18 mouse cellular contexts compared by ENCODE assay signal in the genomic region with DNA sequence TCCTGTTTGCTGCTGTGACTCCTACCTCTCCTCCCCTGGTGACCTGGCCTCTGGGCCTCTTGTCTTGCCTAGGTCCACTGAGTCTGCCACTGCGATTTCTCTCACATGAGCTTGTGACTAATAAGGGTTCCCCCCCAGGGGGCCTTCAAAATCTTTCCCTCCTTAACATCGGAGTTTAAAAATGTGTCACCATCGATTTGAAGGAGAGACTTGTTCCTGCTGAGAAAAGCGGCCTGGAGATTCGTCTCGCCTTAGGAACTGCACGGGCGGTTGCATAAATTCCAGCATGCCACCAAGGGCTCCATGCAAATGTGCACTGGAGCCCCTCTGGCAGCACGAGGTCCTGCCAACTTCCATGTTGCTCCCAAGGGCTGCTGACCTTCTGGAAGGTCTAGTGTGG. TPM values are rescaled to one million over a fixed set of nuclear protein-coding genes. Genes with fewer than 3 reads are reported as not detected.
DNase-seq lines count a peak whose midpoint lies in the region; ATAC-seq and TF ChIP-seq lines count a peak whose summit lies in the region.
"Had no signal": no experiment of that assay in that cellular context is flagged by ENCODE, and none has a peak within 500 bp of the region (broad histone marks: within the 10 kb centered on the region; RNA-seq: fewer than 3 reads in every experiment).

No protein-coding gene starts in this region.

- ATAC-seq in limb, embryonic 13.5 days (ENCODE audit: low FRiP score, low read depth) = no peak
- no peak for ATAC-seq in neural tube, embryonic 11.5 days (ENCODE audit: insufficient read depth, low FRiP score, low TSS enrichment)
- no peak for ATAC-seq in neural tube, embryonic 15.5 days (ENCODE audit: low FRiP score)
- ATAC-seq: forebrain, embryonic 14.5 days had no signal

- DNase-seq in kidney, adult 2 months = peak; percentile 46
- DNase-seq in kidney, postnatal 25 days = no peak
- no peak for DNase-seq in limb, embryonic 10.5 days (ENCODE audit: low spot score)
- DNase-seq in neural tube, embryonic 11.5 days (ENCODE audit: low spot score) = peak; percentile 13
- DNase-seq: adrenal gland, adult 2 months; adrenal gland, postnatal 25 days; cerebellum, adult 18-20 months; cerebellum, adult 9-11 months; cerebellum, postnatal 36 days; gastrocnemius, adult 2 months; gastrocnemius, postnatal 25 days had no signal

- no peak for TF ChIP-seq POLR2A in kidney, adult 2 months (IDR thresholded peaks at IDR 0.05; ENCODE audit: low read depth, low read length)

- H3K27me3 ChIP-seq in kidney, adult 2 months (replicated peaks; ENCODE audit: control insufficient read depth, insufficient read depth, low read length) = no peaks in the 10 kb centered on the region
- H3K27me3 ChIP-seq in limb, embryonic 13.5 days = peaks cover 17% of the 10 kb centered on the region
- H3K27me3 ChIP-seq in limb, embryonic 10.5 days (ENCODE audit: low read depth, poor library complexity, severe bottlenecking) = peaks cover 89% of the 10 kb centered on the region
- H3K27me3 ChIP-seq in neural tube, embryonic 11.5 days (ENCODE audit: control insufficient read depth, insufficient read depth, low read length) = peaks cover 21% of the 10 kb centered on the region
- peaks cover 24% of the 10 kb centered on the region for H3K27me3 ChIP-seq in neural tube, embryonic 15.5 days (replicated peaks)
- H3K27me3 ChIP-seq: embryonic facial prominence, embryonic 15.5 days had no signal

- 60% methylated on average over 9 of the region's 9 CpGs for WGBS in kidney, adult 2 months
- 60% methylated on average over 9 of the region's 9 CpGs for WGBS in limb, embryonic 13.5 days
- WGBS in limb, embryonic 10.5 days = 74% methylated on average over 9 of the region's 9 CpGs
- 54% methylated on average over 9 of the region's 9 CpGs for WGBS in neural tube, embryonic 11.5 days
- WGBS in neural tube, embryonic 15.5 days = 40% methylated on average over 9 of the region's 9 CpGs

- 0 out of 2 replicates have a peak overlapping the region, but pooled peaks have one; percentile 4 for H3K9ac ChIP-seq in limb, embryonic 13.5 days
- no peak overlapping the region for H3K9ac ChIP-seq in neural tube, embryonic 11.5 days (ENCODE audit: low read length)
- no peak overlapping the region for H3K9ac ChIP-seq in neural tube, embryonic 15.5 days (replicated peaks)
- H3K9ac ChIP-seq: embryonic facial prominence, embryonic 15.5 days; heart, embryonic 12.5 days had no signal

- no peaks in the 10 kb centered on the region for H3K9me3 ChIP-seq in limb, embryonic 13.5 days
- H3K9me3 ChIP-seq in limb, embryonic 10.5 days (replicated peaks) = no peaks in the 10 kb centered on the region
- H3K9me3 ChIP-seq in neural tube, embryonic 11.5 days (ENCODE audit: control insufficient read depth, low read length) = no peaks in the 10 kb centered on the region
- no peaks in the 10 kb centered on the region for H3K9me3 ChIP-seq in neural tube, embryonic 15.5 days (replicated peaks)
- H3K9me3 ChIP-seq: embryonic facial prominence, embryonic 15.5 days; forebrain, embryonic 10.5 days; heart, embryonic 12.5 days had no signal

- TF ChIP-seq CTCF in kidney, adult 2 months (conservative IDR thresholded peaks at IDR 0.05; ENCODE audit: insufficient read depth, insufficient read length, low read depth, low read length) = no peak

- H3K4me2 ChIP-seq in limb, embryonic 13.5 days (replicated peaks) = no peak overlapping the region
- no peak overlapping the region for H3K4me2 ChIP-seq in neural tube, embryonic 11.5 days (ENCODE audit: low read depth)
- no peak overlapping the region for H3K4me2 ChIP-seq in neural tube, embryonic 15.5 days
- H3K4me2 ChIP-seq: embryonic facial prominence, embryonic 15.5 days; heart, embryonic 12.5 days had no signal

- H3K27ac ChIP-seq in kidney, adult 2 months (ENCODE audit: insufficient read depth, low read depth, low read length) = peak overlapping the region; percentile 18; the same call in 1 of the 2 replicates
- H3K27ac ChIP-seq in limb, embryonic 13.5 days = no peak overlapping the region
- H3K27ac ChIP-seq in limb, embryonic 10.5 days = no peak overlapping the region
- no peak overlapping the region for H3K27ac ChIP-seq in neural tube, embryonic 11.5 days (ENCODE audit: low read depth, low read length)
- no peak overlapping the region for H3K27ac ChIP-seq in neural tube, embryonic 15.5 days (replicated peaks)
- H3K27ac ChIP-seq: embryonic facial prominence, embryonic 15.5 days; forebrain, embryonic 10.5 days; gastrocnemius, adult 2 months had no signal

- H3K36me3 ChIP-seq in kidney, adult 2 months (ENCODE audit: control insufficient read depth, insufficient read depth, low read length) = no peaks in the 10 kb centered on the region
- no peaks in the 10 kb centered on the region for H3K36me3 ChIP-seq in limb, embryonic 13.5 days
- no peaks in the 10 kb centered on the region for H3K36me3 ChIP-seq in limb, embryonic 10.5 days
- H3K36me3 ChIP-seq in neural tube, embryonic 11.5 days (ENCODE audit: control insufficient read depth, insufficient read depth, low read length) = no peaks in the 10 kb centered on the region
- H3K36me3 ChIP-seq in neural tube, embryonic 15.5 days = no peaks in the 10 kb centered on the region
- H3K36me3 ChIP-seq: embryonic facial prominence, embryonic 15.5 days; forebrain, embryonic 10.5 days; heart, embryonic 12.5 days had no signal

- no peaks in the 10 kb centered on the region for H3K4me1 ChIP-seq in kidney, adult 2 months (ENCODE audit: control insufficient read depth, insufficient read depth, low read length)
- H3K4me1 ChIP-seq in limb, embryonic 13.5 days = peaks cover 21% of the 10 kb centered on the region
- peaks cover 39% of the 10 kb centered on the region for H3K4me1 ChIP-seq in limb, embryonic 10.5 days
- H3K4me1 ChIP-seq in neural tube, embryonic 11.5 days (ENCODE audit: control insufficient read depth, insufficient read depth, low read length) = peaks cover 9% of the 10 kb centered on the region; the same call in 1 of the 2 replicates
- peaks cover 43% of the 10 kb centered on the region for H3K4me1 ChIP-seq in neural tube, embryonic 15.5 days

- no peak overlapping the region for H3K4me3 ChIP-seq in kidney, adult 2 months (ENCODE audit: insufficient read depth, low read depth, low read length)
- H3K4me3 ChIP-seq in limb, embryonic 13.5 days = no peak overlapping the region
- no peak overlapping the region for H3K4me3 ChIP-seq in limb, embryonic 10.5 days
- no peak overlapping the region for H3K4me3 ChIP-seq in neural tube, embryonic 11.5 days (ENCODE audit: low read depth, low read length)
- no peak overlapping the region for H3K4me3 ChIP-seq in neural tube, embryonic 15.5 days (replicated peaks)
- H3K4me3 ChIP-seq: embryonic facial prominence, embryonic 15.5 days; erythroblast, embryonic 14.5 days; forebrain, embryonic 10.5 days; gastrocnemius, adult 2 months; heart, embryonic 12.5 days had no signal

RNA-seq across cellular contexts. Expression of a gene that starts 21.1 kb away (rescaled TPM):
- 61.7 and 67.2 TPM in 2 replicates for polyA plus RNA-seq in kidney, adult 2 months (2012; rRNA removed)
- 12.3 and 13.3 TPM in 2 replicates for polyA plus RNA-seq in limb, embryonic 13.5 days (2015; fragmentation: Nextera tagmentation; extraction: Ambion mirVana)
- polyA plus RNA-seq in limb, embryonic 10.5 days (2016; fragmentation: Nextera tagmentation; extraction: Ambion mirVana) = 2.8 and 4.4 TPM in 2 replicates
- 3.2 and 3.3 TPM in 2 replicates for polyA plus RNA-seq in neural tube, embryonic 11.5 days (2014; fragmentation: Nextera tagmentation; extraction: Ambion mirVana)
- polyA plus RNA-seq in neural tube, embryonic 15.5 days (2015; fragmentation: Nextera tagmentation; extraction: Ambion mirVana) = 7.2 and 7.7 TPM in 2 replicates

RNA-seq across cellular contexts. Expression of a gene that starts 27.9 kb away (rescaled TPM):
- polyA plus RNA-seq in kidney, adult 2 months (2012; rRNA removed) = 23.1 and 25.1 TPM in 2 replicates
- 7.7 and 8.1 TPM in 2 replicates for polyA plus RNA-seq in limb, embryonic 13.5 days (2015; fragmentation: Nextera tagmentation; extraction: Ambion mirVana)
- polyA plus RNA-seq in limb, embryonic 10.5 days (2016; fragmentation: Nextera tagmentation; extraction: Ambion mirVana) = 0.54 and 1.6 TPM in 2 replicates
- polyA plus RNA-seq in neural tube, embryonic 11.5 days (2014; fragmentation: Nextera tagmentation; extraction: Ambion mirVana) = 6.6 and 7.5 TPM in 2 replicates
- 10.5 and 10.9 TPM in 2 replicates for polyA plus RNA-seq in neural tube, embryonic 15.5 days (2015; fragmentation: Nextera tagmentation; extraction: Ambion mirVana)
- polyA plus RNA-seq: erythroblast, embryonic 14.5 days had no signal

RNA-seq across cellular contexts. Expression of a gene that starts 37.9 kb away (rescaled TPM):
- polyA plus RNA-seq in kidney, adult 2 months (2012; rRNA removed) = 40.6 and 51.4 TPM in 2 replicates
- polyA plus RNA-seq in limb, embryonic 13.5 days (2015; fragmentation: Nextera tagmentation; extraction: Ambion mirVana) = 241 and 278 TPM in 2 replicates
- polyA plus RNA-seq in limb, embryonic 10.5 days (2016; fragmentation: Nextera tagmentation; extraction: Ambion mirVana) = 455 and 483 TPM in 2 replicates
- 423 and 425 TPM in 2 replicates for polyA plus RNA-seq in neural tube, embryonic 11.5 days (2014; fragmentation: Nextera tagmentation; extraction: Ambion mirVana)
- 210 and 232 TPM in 2 replicates for polyA plus RNA-seq in neural tube, embryonic 15.5 days (2015; fragmentation: Nextera tagmentation; extraction: Ambion mirVana)

RNA-seq across cellular contexts. Expression of a gene that starts 58.4 kb away (rescaled TPM):
- polyA plus RNA-seq in kidney, adult 2 months (2012; rRNA removed) = 5.2 and 9.2 TPM in 2 replicates
- polyA plus RNA-seq in limb, embryonic 13.5 days (2015; fragmentation: Nextera tagmentation; extraction: Ambion mirVana) = 7.6 and 8.4 TPM in 2 replicates
- 7.0 and 7.5 TPM in 2 replicates for polyA plus RNA-seq in limb, embryonic 10.5 days (2016; fragmentation: Nextera tagmentation; extraction: Ambion mirVana)
- 8.8 and 9.5 TPM in 2 replicates for polyA plus RNA-seq in neural tube, embryonic 11.5 days (2014; fragmentation: Nextera tagmentation; extraction: Ambion mirVana)
- 4.6 and 19.6 TPM in 2 replicates for polyA plus RNA-seq in neural tube, embryonic 15.5 days (2015; fragmentation: Nextera tagmentation; extraction: Ambion mirVana)

Comparison
In these comparisons a context has a peak if more than half of its experiments do, and no peak if none do; other contexts are left out.
1. DNase-seq: peak in kidney, adult 2 months (single experiment) and neural tube, embryonic 11.5 days (single experiment); none in kidney, postnatal 25 days (0 of 2) and limb, embryonic 10.5 days (single experiment).